Mouse (Mus musculus) megakaryocyte, embryonic 14.5 days (primary cell): ENCODE data around the gene Tnfsf13b. TPM values are rescaled to one million over a fixed set of nuclear protein-coding genes. Genes with fewer than 3 reads are reported as not detected.
A peak's percentile ranks its signal among the peaks of the same experiment; 100 is the strongest.

Experiments
- H3K27me3 ChIP-seq: replicated peaks from 2 replicates; pipeline ENCODE3; 2012; ENCODE audit warnings: inconsistent platforms
- H3K36me3 ChIP-seq: replicated peaks from 2 replicates; pipeline ENCODE3; 2012; ENCODE audit warnings: low read length, inconsistent platforms, mixed read lengths
- H3K4me1 ChIP-seq: 2 replicates; pipeline ENCODE4 v1.6.1; 2012; ENCODE audit warnings: inconsistent platforms
- H3K4me3 ChIP-seq: replicated peaks from 2 replicates; pipeline ENCODE3; 2012; ENCODE audit warnings: moderate library complexity, mild to moderate bottlenecking, inconsistent platforms
- H3K9me3 ChIP-seq: 2 replicates; pipeline ENCODE4 v1.6.1; 2012; ENCODE audit warnings: inconsistent platforms
- FLI1 ChIP-seq: IDR thresholded peaks from 2 replicates; pipeline ENCODE4 v1.6.1; 2012; ENCODE audit warnings: low read length, inconsistent platforms, mixed read lengths
- GATA1 ChIP-seq: IDR thresholded peaks from 3 replicates; pipeline ENCODE4 v1.6.1; 2012; ENCODE audit warnings: mixed read lengths, low read length, inconsistent platforms, borderline replicate concordance
- polyA plus RNA-seq: library from polyadenylated mRNA; stranded (reverse); fragments of >175 nt; gene quantifications from 2 replicates; pipeline ENCODE4 v1.2.3, GENCODE M21; 2012; ENCODE audit warnings: low replicate concordance; ENCODE audit not compliant: insufficient read depth

Gene Tnfsf13b
- polyA plus RNA-seq, 1 experiment = 0.35 TPM

DNA sequence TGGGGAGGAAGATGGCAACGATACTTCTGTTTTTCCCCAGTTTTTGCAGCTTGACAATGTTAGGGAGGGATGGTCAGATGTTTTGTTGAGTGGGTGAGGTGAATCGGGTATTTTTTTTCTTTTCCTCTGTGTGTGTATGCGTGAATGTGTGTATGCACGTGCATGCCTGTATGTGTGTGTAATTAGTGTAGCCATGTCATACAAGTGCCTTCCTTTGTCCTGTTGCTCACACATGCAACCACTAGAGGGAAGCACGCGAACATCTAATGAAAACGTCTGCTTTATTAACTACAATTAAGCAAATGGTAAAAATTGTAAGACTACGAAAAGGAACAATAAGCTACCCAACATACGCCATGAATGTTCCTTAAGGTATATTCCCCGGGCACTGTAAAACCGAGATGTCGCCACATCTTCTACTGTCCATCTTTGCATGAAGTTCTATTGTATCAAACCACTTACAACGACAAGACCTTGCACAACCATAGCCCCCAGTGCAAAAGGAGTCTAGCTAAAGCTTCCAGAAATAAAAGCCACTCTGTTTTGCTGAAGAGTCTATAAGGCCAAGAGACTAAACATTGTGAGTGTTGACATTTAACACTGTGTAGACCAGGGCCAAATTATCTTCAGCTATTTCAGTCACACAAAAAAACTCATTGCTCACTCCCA is 37.7 kb downstream of the Tnfsf13b start:
- no peaks in the 10 kb centered on the region for H3K4me1 ChIP-seq
- H3K4me3 ChIP-seq = no peak overlapping the region
- H3K27me3 ChIP-seq = no peaks in the 10 kb centered on the region
- TF ChIP-seq GATA1 (no peak), FLI1 (no peak)
- H3K36me3 ChIP-seq = no peaks in the 10 kb centered on the region
- no peaks in the 10 kb centered on the region for H3K9me3 ChIP-seq

DNA sequence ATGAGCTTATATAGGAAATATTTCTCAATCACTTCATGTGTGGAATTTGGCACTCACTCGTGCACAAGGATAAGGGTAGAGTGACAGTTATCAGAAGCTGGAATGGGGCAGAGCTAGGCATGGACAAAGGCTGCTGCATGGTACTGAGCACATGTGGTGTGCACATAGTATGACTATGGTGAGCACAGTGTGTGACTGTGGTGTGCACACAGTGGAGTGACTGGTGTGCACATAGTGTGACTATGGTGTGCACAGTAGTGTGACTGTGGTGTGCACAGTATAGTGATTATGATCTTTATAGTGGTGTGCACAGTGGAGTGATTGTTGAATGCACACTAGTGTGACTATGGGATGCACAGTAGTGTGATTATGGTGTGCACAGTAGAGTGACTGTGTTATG is 39.5 kb downstream of the Tnfsf13b start:
- H3K4me1 ChIP-seq = no peaks in the 10 kb centered on the region
- peaks cover 3% of the 10 kb centered on the region for H3K27me3 ChIP-seq
- H3K4me3 ChIP-seq = peak overlapping the region; percentile 47
- no peak for TF ChIP-seq GATA1
- no peak for TF ChIP-seq FLI1
- H3K36me3 ChIP-seq = no peaks in the 10 kb centered on the region
- H3K9me3 ChIP-seq = no peaks in the 10 kb centered on the region

DNA sequence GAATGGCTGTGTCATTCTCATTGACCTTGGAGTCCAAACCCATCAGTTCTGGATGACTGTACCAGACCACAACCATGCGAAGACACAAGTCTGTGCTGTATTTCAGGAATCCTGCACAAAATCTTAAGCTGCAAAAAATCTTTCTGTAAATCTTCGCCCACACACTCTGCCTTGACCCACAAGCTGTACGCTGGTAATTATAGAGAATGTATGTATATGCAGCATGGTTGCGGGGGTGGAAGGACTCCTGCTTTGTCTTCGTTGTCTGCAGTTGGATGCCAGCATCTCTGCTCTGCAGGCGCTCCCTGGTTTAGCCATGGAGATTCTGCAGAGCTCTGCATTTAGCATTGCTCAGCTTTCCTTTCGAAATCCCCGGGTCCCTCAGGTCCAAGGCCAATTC is 42.9 kb downstream of the Tnfsf13b start:
- Histone ChIP-seq H3K36me3 (no peaks in the 10 kb centered on the region), H3K4me1 (no peaks in the 10 kb centered on the region), H3K27me3 (peaks cover 6% of the 10 kb centered on the region), H3K4me3 (no peak overlapping the region), H3K9me3 (no peaks in the 10 kb centered on the region)
- TF ChIP-seq GATA1 (no peak), FLI1 (no peak)

DNA sequence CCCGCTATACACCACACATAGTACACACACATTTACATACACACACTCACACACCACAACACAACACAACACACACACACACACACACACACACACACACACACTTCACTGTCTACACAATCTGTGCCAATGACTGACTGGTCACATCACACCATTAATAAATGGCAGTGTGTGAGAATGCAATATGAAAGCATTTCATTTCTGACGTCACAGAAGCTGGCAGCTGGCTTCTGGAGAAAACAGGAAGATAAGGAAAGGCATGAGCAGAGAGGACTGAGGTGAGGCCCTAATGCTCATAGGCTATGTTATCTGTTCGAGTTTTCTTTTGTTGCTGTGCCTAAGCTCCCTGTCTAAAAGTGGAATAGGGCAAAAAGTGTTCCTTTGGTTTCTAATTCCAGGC is 45.3 kb downstream of the Tnfsf13b start:
- Histone ChIP-seq H3K36me3 (no peaks in the 10 kb centered on the region), H3K4me3 (no peak overlapping the region), H3K4me1 (no peaks in the 10 kb centered on the region), H3K27me3 (peaks cover 8% of the 10 kb centered on the region), H3K9me3 (no peaks in the 10 kb centered on the region)
- TF ChIP-seq GATA1 = no peak
- no peak for TF ChIP-seq FLI1

DNA sequence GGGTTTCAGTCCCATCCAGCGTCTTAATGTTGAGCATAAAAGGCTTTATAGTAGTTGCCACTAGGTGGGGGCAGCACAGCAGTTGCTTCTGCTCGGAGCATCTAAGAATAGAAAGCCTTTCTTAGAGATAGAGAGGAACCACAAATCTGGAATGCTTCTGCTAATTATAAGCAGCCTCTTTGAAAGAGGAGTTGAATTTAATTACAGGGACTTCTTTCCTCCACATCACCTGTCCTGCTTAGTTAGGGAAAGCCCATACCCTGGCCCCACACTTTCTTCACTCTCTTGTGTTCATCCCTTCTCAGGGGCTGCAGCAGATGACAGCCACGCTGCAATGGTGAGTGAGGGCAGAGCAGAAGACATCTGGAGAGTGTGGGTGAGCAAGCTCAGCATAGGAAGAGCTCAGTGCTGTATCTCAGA is 47.3 kb downstream of the Tnfsf13b start:
- no peak for TF ChIP-seq FLI1
- no peak for TF ChIP-seq GATA1
- Histone ChIP-seq H3K4me3 (no peak overlapping the region), H3K27me3 (peaks cover 8% of the 10 kb centered on the region), H3K36me3 (no peaks in the 10 kb centered on the region), H3K9me3 (no peaks in the 10 kb centered on the region), H3K4me1 (no peaks in the 10 kb centered on the region)

DNA sequence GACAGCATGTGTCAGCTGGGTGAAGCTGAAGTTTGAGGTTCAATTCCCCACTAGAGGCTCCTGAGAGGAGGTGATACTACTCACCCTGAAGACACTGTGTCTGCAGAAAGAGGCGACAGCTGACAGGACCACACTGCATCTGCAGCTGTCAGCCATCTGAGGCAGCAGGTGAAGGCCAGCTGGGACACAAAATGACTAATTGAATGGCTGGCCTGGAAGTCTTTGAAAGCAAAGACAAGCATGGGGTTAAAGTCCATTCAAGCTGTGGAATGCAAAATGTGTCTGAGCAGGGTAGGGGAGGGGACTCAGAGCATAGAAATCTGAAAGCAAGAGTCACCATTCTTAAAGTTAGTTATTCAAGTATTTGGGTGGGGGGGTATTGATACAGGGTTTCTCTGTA is 54.7 kb downstream of the Tnfsf13b start:
- no peaks in the 10 kb centered on the region for H3K9me3 ChIP-seq
- no peak overlapping the region for H3K4me3 ChIP-seq
- H3K36me3 ChIP-seq = no peaks in the 10 kb centered on the region
- TF ChIP-seq GATA1 (no peak), FLI1 (no peak)
- no peaks in the 10 kb centered on the region for H3K27me3 ChIP-seq
- H3K4me1 ChIP-seq = no peaks in the 10 kb centered on the region

DNA sequence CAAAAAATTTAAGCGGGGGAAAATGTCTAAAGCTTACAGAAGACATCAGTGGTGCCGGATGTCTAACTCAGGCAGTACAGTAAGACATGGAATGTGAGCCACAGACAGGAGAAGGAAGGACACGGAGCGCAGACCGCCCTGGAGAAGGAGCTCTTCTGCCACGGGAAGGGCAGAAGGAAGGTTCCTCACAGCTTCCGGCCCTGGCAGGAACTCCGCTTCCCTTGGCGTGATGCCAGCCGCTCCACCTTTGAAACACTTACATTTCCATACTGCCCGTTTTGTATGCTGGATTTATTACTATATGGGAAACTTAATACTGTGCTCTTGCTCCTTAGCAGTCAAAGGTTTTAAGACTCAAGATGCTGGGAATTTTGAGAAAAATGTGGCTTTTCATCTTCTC is 60.6 kb downstream of the Tnfsf13b start:
- TF ChIP-seq FLI1 (no peak), GATA1 (no peak)
- no peak overlapping the region for H3K4me3 ChIP-seq
- no peaks in the 10 kb centered on the region for H3K9me3 ChIP-seq
- H3K36me3 ChIP-seq = no peaks in the 10 kb centered on the region
- H3K4me1 ChIP-seq = no peaks in the 10 kb centered on the region
- no peaks in the 10 kb centered on the region for H3K27me3 ChIP-seq

DNA sequence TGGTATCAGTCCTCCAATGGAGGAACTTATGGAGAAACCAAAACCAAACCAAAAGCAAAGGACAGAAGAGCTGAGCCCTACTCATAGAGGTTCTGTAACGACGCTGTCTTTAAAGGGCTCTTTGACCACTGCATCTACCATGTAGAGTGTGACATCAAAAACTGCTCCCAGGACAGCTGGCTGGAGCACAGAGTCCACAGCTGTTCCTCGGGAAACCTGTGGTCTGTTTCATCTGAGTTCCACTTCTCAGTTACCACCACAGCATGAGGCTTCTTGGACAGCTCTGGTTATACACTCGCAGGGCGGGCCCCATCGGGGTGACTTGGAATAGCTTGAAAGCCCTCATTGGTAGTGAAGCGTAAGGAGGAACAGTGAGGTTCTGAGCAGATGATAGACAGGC is 61.5 kb downstream of the Tnfsf13b start:
- TF ChIP-seq GATA1 (no peak), FLI1 (no peak)

DNA sequence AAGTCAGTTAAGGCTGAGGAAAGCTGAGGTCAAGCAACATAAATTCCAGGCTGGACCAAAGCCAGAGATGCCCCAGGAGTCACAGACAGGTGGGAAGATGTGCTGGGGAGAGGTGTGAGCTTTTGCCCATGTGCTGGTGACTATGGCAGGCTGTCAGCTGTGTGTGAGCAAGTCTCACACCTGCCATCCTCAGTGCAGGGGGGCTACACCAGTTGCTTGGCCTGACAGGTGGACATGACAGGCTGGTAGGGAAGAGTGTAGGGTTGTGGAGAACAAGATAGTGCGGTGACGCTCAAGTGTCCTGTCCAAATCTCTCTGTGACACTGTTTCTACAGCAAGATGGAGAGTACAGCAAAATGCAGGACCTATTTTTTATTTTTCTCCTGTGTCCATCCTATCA is 66.1 kb downstream of the Tnfsf13b start:
- TF ChIP-seq FLI1 (no peak), GATA1 (no peak)

More for the DNA sequence above, 61.5 kb downstream of the Tnfsf13b start:
- Histone ChIP-seq H3K4me1 (no peaks in the 10 kb centered on the region), H3K36me3 (no peaks in the 10 kb centered on the region), H3K4me3 (no peak overlapping the region), H3K27me3 (no peaks in the 10 kb centered on the region), H3K9me3 (no peaks in the 10 kb centered on the region)

More for the DNA sequence above, 66.1 kb downstream of the Tnfsf13b start:
- Histone ChIP-seq H3K9me3 (no peaks in the 10 kb centered on the region), H3K4me3 (no peak overlapping the region), H3K27me3 (no peaks in the 10 kb centered on the region), H3K4me1 (no peaks in the 10 kb centered on the region), H3K36me3 (no peaks in the 10 kb centered on the region)

Other genes with a start within 250 kb of the Tnfsf13b start
- gene Fam155a, start 235.3 kb upstream of the Tnfsf13b start, polyA plus RNA-seq = 0.10 TPM in 1 of 2 replicates, not detected in the other
- gene Gm10217, start 142.2 kb upstream of the Tnfsf13b start, polyA plus RNA-seq = not detected in 2 replicates
- 0.22 TPM in 1 of 2 replicates, not detected in the other for gene Lig4, start 28.8 kb upstream of the Tnfsf13b start, polyA plus RNA-seq
- 0.43 TPM in 1 of 2 replicates, not detected in the other for gene Abhd13, start 28.8 kb upstream of the Tnfsf13b start, polyA plus RNA-seq
- gene Myo16, start 147.4 kb downstream of the Tnfsf13b start, polyA plus RNA-seq = not detected in 2 replicates